Mouse (Mus musculus) embryonic facial prominence, embryonic 10.5 days (tissue): ENCODE measurements around the gene Soga1. TPM values are rescaled to one million over a fixed set of nuclear protein-coding genes. Genes with fewer than 3 reads are reported as not detected.

Experiments
- DNase-seq: peaks from one replicate; pipeline ENCODE4 v3.0.0-alpha.2; 2017; ENCODE audit warnings: low spot score
- H3K27ac ChIP-seq: fragments of 300-500 bp; sonication (generic); replicated peaks from 2 replicates; pipeline ENCODE4 v1.5.1; 2016; ENCODE audit warnings: mild to moderate bottlenecking
- H3K27me3 ChIP-seq: fragments of 300-500 bp; sonication (generic); replicated peaks from 2 replicates; pipeline ENCODE4 v1.6.1; 2016; ENCODE audit warnings: low read depth, mild to moderate bottlenecking; ENCODE audit not compliant: poor library complexity, severe bottlenecking
- H3K36me3 ChIP-seq: fragments of 300-500 bp; sonication (generic); replicated peaks from 2 replicates; pipeline ENCODE4 v1.6.1; 2016; ENCODE audit warnings: mild to moderate bottlenecking, moderate library complexity
- H3K4me1 ChIP-seq: fragments of 300-500 bp; sonication (generic); 2 replicates; pipeline ENCODE4 v1.6.1; 2016
- H3K4me3 ChIP-seq: fragments of 300-500 bp; sonication (generic); 2 replicates; pipeline ENCODE4 v1.5.1; 2016; ENCODE audit warnings: mild to moderate bottlenecking, moderate library complexity
- H3K9me3 ChIP-seq: fragments of 300-500 bp; sonication (generic); 2 replicates; pipeline ENCODE4 v1.6.1; 2016; ENCODE audit warnings: mild to moderate bottlenecking
- WGBS: fragments of 180-500 bp; shearing (Covaris S2); methylation state at CpG from one replicate; pipeline ENCODE4 v1.1.7; 2016; 5-methylcytosine and 5-hydroxymethylcytosine counted together
- polyA plus RNA-seq: library from polyadenylated mRNA; unstranded; fragments of >200 nt; fragmentation: Nextera tagmentation; extraction: Ambion mirVana; gene quantifications from 2 replicates; pipeline ENCODE4 v1.2.1, GENCODE M21; 2016

Soga1 gene
- polyA plus RNA-seq, 1 experiment from 2014 or later = 4.7 TPM

GRCm38 (mm10) chr2:157041421-157041820 lies 37.6 kb downstream of the Soga1 start:
- Histone ChIP-seq H3K36me3 (peaks cover 99% of the 10 kb centered on the region), H3K4me3 (no peak overlapping the region), H3K27me3 (no peaks in the 10 kb centered on the region), H3K9me3 (no peaks in the 10 kb centered on the region; the same call in 1 of the 2 replicates), H3K27ac (no peak overlapping the region), H3K4me1 (no peaks in the 10 kb centered on the region)
- WGBS = 95% methylated on average over 7 of the region's 7 CpGs
- no peak for DNase-seq

GRCm38 (mm10) chr2:157040649-157041046 lies 38.4 kb downstream of the Soga1 start:
- Histone ChIP-seq H3K27ac (no peak overlapping the region), H3K4me3 (no peak overlapping the region), H3K9me3 (no peaks in the 10 kb centered on the region; the same call in 1 of the 2 replicates), H3K36me3 (peaks cover 99% of the 10 kb centered on the region), H3K4me1 (no peaks in the 10 kb centered on the region), H3K27me3 (no peaks in the 10 kb centered on the region)
- WGBS = 83% methylated on average over 17 of the region's 17 CpGs
- DNase-seq = no peak

- Histone ChIP-seq H3K27ac (no peak overlapping the region), H3K4me3 (no peak overlapping the region), H3K9me3 (no peaks in the 10 kb centered on the region; the same call in 1 of the 2 replicates), H3K27me3 (no peaks in the 10 kb centered on the region), H3K4me1 (no peaks in the 10 kb centered on the region), H3K36me3 (peaks cover 99% of the 10 kb centered on the region)
- WGBS = 91% methylated on average over 50 of the region's 50 CpGs
- DNase-seq = no peak
These were observed 39.0 kb downstream of the Soga1 start for GRCm38 (mm10) chr2:157039900-157040648.

GRCm38 (mm10) chr2:157037303-157037702 lies 41.8 kb downstream of the Soga1 start:
- Histone ChIP-seq H3K27ac (no peak overlapping the region), H3K9me3 (no peaks in the 10 kb centered on the region), H3K36me3 (peaks cover 97% of the 10 kb centered on the region), H3K4me1 (no peaks in the 10 kb centered on the region), H3K4me3 (no peak overlapping the region), H3K27me3 (no peaks in the 10 kb centered on the region)
- WGBS = 87% methylated on average over 9 of the region's 9 CpGs
- no peak for DNase-seq

GRCm38 (mm10) chr2:157036400-157036799 lies 42.7 kb downstream of the Soga1 start:
- H3K9me3 ChIP-seq = no peaks in the 10 kb centered on the region
- no peaks in the 10 kb centered on the region for H3K4me1 ChIP-seq
- H3K36me3 ChIP-seq = peaks cover 96% of the 10 kb centered on the region
- no peak overlapping the region for H3K4me3 ChIP-seq
- H3K27me3 ChIP-seq = no peaks in the 10 kb centered on the region
- WGBS = 91% methylated on average over 8 of the region's 8 CpGs
- DNase-seq = no peak
- H3K27ac ChIP-seq = no peak overlapping the region

- no peak overlapping the region for H3K4me3 ChIP-seq
- H3K27ac ChIP-seq = no peak overlapping the region
- no peaks in the 10 kb centered on the region for H3K27me3 ChIP-seq
- no peaks in the 10 kb centered on the region for H3K9me3 ChIP-seq
- H3K4me1 ChIP-seq = no peaks in the 10 kb centered on the region
- peaks cover 96% of the 10 kb centered on the region for H3K36me3 ChIP-seq
- DNase-seq = no peak
- WGBS = 90% methylated on average over 7 of the region's 7 CpGs
These were observed 43.7 kb downstream of the Soga1 start for GRCm38 (mm10) chr2:157035371-157035770.

GRCm38 (mm10) chr2:157030804-157031203 lies 48.2 kb downstream of the Soga1 start:
- peaks cover 96% of the 10 kb centered on the region for H3K36me3 ChIP-seq
- 48% methylated on average over 9 of the region's 9 CpGs for whole genome bisulfite sequencing
- H3K4me1 ChIP-seq = no peaks in the 10 kb centered on the region

GRCm38 (mm10) chr2:157028261-157028660 lies 50.8 kb downstream of the Soga1 start:
- Histone ChIP-seq H3K4me3 (no peak overlapping the region), H3K27me3 (no peaks in the 10 kb centered on the region), H3K4me1 (no peaks in the 10 kb centered on the region), H3K27ac (no peak overlapping the region), H3K36me3 (peaks cover 99% of the 10 kb centered on the region), H3K9me3 (peaks cover 17% of the 10 kb centered on the region)
- 91% methylated on average over 4 of the region's 4 CpGs for WGBS
- DNase-seq = no peak

More at GRCm38 (mm10) chr2:157030804-157031203, 48.2 kb downstream of the Soga1 start:
- peak; percentile 81 for DNase-seq
- no peak overlapping the region for H3K27ac ChIP-seq
- no peak overlapping the region for H3K4me3 ChIP-seq
- peaks cover 8% of the 10 kb centered on the region; the same call in 1 of the 2 replicates for H3K9me3 ChIP-seq
- H3K27me3 ChIP-seq = no peaks in the 10 kb centered on the region

- no peak overlapping the region for H3K27ac ChIP-seq
- H3K4me3 ChIP-seq = peak overlapping the region; percentile 16; the same call in 1 of the 2 replicates
- 92% methylated on average over 21 of the region's 21 CpGs for WGBS
These were observed 51.7 kb downstream of the Soga1 start for GRCm38 (mm10) chr2:157027106-157028008.

GRCm38 (mm10) chr2:157021156-157021555 lies 57.9 kb downstream of the Soga1 start:
- Histone ChIP-seq H3K4me3 (no peak overlapping the region), H3K27ac (no peak overlapping the region), H3K4me1 (no peaks in the 10 kb centered on the region), H3K36me3 (peaks cover 100% of the 10 kb centered on the region), H3K9me3 (peaks cover 11% of the 10 kb centered on the region), H3K27me3 (no peaks in the 10 kb centered on the region)
- DNase-seq = no peak
- 96% methylated on average over 16 of the region's 16 CpGs for WGBS

More at GRCm38 (mm10) chr2:157027106-157028008, 51.7 kb downstream of the Soga1 start:
- peaks cover 17% of the 10 kb centered on the region for H3K9me3 ChIP-seq
- H3K4me1 ChIP-seq = no peaks in the 10 kb centered on the region
- no peak for DNase-seq
- H3K27me3 ChIP-seq = no peaks in the 10 kb centered on the region
- H3K36me3 ChIP-seq = peaks cover 99% of the 10 kb centered on the region

GRCm38 (mm10) chr2:157019228-157019627 lies 59.8 kb downstream of the Soga1 start:
- no peak overlapping the region for H3K27ac ChIP-seq
- H3K4me3 ChIP-seq = no peak overlapping the region
- DNase-seq = no peak
- peaks cover 100% of the 10 kb centered on the region for H3K36me3 ChIP-seq
- no peaks in the 10 kb centered on the region for H3K4me1 ChIP-seq
- WGBS = 90% methylated on average over 4 of the region's 4 CpGs
- no peaks in the 10 kb centered on the region for H3K9me3 ChIP-seq
- no peaks in the 10 kb centered on the region for H3K27me3 ChIP-seq

GRCm38 (mm10) chr2:157016529-157017270 lies 62.4 kb downstream of the Soga1 start:
- H3K4me1 ChIP-seq = peaks cover 2% of the 10 kb centered on the region; the same call in 1 of the 2 replicates
- 86% methylated on average over 18 of the region's 18 CpGs for WGBS

More at GRCm38 (mm10) chr2:157016529-157017270, 62.4 kb downstream of the Soga1 start:
- Histone ChIP-seq H3K4me3 (no peak overlapping the region), H3K27me3 (no peaks in the 10 kb centered on the region), H3K36me3 (peaks cover 98% of the 10 kb centered on the region), H3K9me3 (no peaks in the 10 kb centered on the region), H3K27ac (no peak overlapping the region)
- DNase-seq = no peak
